ENCODE assay signal across 22 mouse cellular contexts in genomic region chr14:22048068-22048899, GRCm38 (mm10). TPM values are rescaled to one million over a fixed set of nuclear protein-coding genes. Genes with fewer than 3 reads are reported as not detected.
DNase-seq lines count a peak whose midpoint lies in the region; ATAC-seq lines count a peak whose summit lies in the region.
"Had no signal": no experiment of that assay in that cellular context is flagged by ENCODE, and none has a peak within 500 bp of the region (broad histone marks: within the 10 kb centered on the region; RNA-seq: fewer than 3 reads in every experiment).

No protein-coding gene starts in this region.

- ATAC-seq in liver, embryonic 12.5 days, result peak; percentile 79
- ATAC-seq: forebrain, embryonic 13.5 days; inflammation-experienced regulatory T-cells, adult 6 months; lung, postnatal 0 days had no signal

- H3K27ac ChIP-seq in heart, embryonic 10.5 days, result peak overlapping the region; percentile 59
- peak overlapping the region; percentile 27 for H3K27ac ChIP-seq in liver, embryonic 12.5 days
- H3K27ac ChIP-seq: forebrain, embryonic 13.5 days; heart, adult 2 months; kidney, postnatal 0 days; midbrain, embryonic 12.5 days had no signal

- peaks cover 26% of the 10 kb centered on the region for H3K27me3 ChIP-seq in heart, embryonic 10.5 days (ENCODE audit: insufficient read depth, poor library complexity, severe bottlenecking)
- H3K27me3 ChIP-seq in liver, embryonic 12.5 days (replicated peaks), result no peaks in the 10 kb centered on the region
- H3K27me3 ChIP-seq: CH12.LX had no signal

- peaks cover 21% of the 10 kb centered on the region for H3K4me1 ChIP-seq in heart, embryonic 10.5 days
- H3K4me1 ChIP-seq in liver, embryonic 12.5 days, result peaks cover 35% of the 10 kb centered on the region
- H3K4me1 ChIP-seq: forebrain, embryonic 13.5 days; midbrain, embryonic 12.5 days had no signal

- H3K9me3 ChIP-seq in heart, embryonic 10.5 days, result no peaks in the 10 kb centered on the region
- no peaks in the 10 kb centered on the region for H3K9me3 ChIP-seq in liver, embryonic 12.5 days (replicated peaks)
- H3K9me3 ChIP-seq: forebrain, embryonic 13.5 days; midbrain, embryonic 12.5 days had no signal

- intact Hi-C loops in heart, postnatal 14 days (cut with DNase I), result no loop called here

- H3K9ac ChIP-seq in liver, embryonic 12.5 days, result no peak overlapping the region
- H3K9ac ChIP-seq: forebrain, embryonic 13.5 days; midbrain, embryonic 12.5 days had no signal

- WGBS in heart, embryonic 10.5 days, result 55% methylated on average over 18 of the region's 18 CpGs
- WGBS in liver, embryonic 12.5 days (ENCODE audit: insufficient replicate concordance), result 57% methylated on average over 18 of the region's 18 CpGs

- H3K4me2 ChIP-seq in liver, embryonic 12.5 days, result peak overlapping the region; percentile 53
- H3K4me2 ChIP-seq: forebrain, embryonic 13.5 days; midbrain, embryonic 12.5 days had no signal

- no peak overlapping the region for H3K4me3 ChIP-seq in heart, embryonic 10.5 days
- H3K4me3 ChIP-seq in liver, embryonic 12.5 days, result no peak overlapping the region
- H3K4me3 ChIP-seq: forebrain, embryonic 13.5 days; heart, adult 2 months; midbrain, embryonic 12.5 days had no signal

- DNase-seq in heart, embryonic 10.5 days (ENCODE audit: low spot score), result peak; percentile 83
- no peak for DNase-seq in heart, postnatal 14 days
- DNase-seq in MN1 (ENCODE audit: low spot score), result peak; percentile 23
- peak; percentile 79 for DNase-seq in hindlimb bud, embryonic 11.5 days (ENCODE audit: extremely low spot score, low read depth, low spot score)
- DNase-seq in urinary bladder, adult 18-20 months (ENCODE audit: low spot score in 2 of 2), result no peak
- DNase-seq in B cell, adult 2 months, result no peak
- DNase-seq in urinary bladder, adult 2 months (ENCODE audit: low spot score), result no peak
- DNase-seq: adrenal gland, postnatal 25 days; cerebellum, adult 11 months; cerebellum, postnatal 14 days; gastrocnemius, postnatal 25 days; heart, adult 2 months; right cerebral cortex, adult 18-20 months; spleen, adult 18-20 months; thymus, adult 2 months had no signal

- H3K36me3 ChIP-seq in heart, embryonic 10.5 days, result no peaks in the 10 kb centered on the region
- no peaks in the 10 kb centered on the region for H3K36me3 ChIP-seq in liver, embryonic 12.5 days
- H3K36me3 ChIP-seq: midbrain, embryonic 12.5 days had no signal

RNA-seq across cellular contexts. Expression of gene Lrmda, which starts 28.8 kb away (rescaled TPM):
- polyA plus RNA-seq in heart, embryonic 10.5 days (2016; fragmentation: Nextera tagmentation; extraction: Ambion mirVana), result 0.60 and 1.1 TPM in 2 replicates
- 1 to 10 TPM in 1 of 2 experiments, under 1 TPM in 1; 0.76 to 1.0 TPM for total RNA-seq in heart, postnatal 14 days (2021)
- 0.23 and 0.49 TPM in 2 replicates for polyA plus RNA-seq in liver, embryonic 12.5 days (2016; fragmentation: Nextera tagmentation; extraction: Ambion mirVana)
- polyA plus RNA-seq in urinary bladder, adult 2 months (2012; rRNA removed), result 0.74 and 1.3 TPM in 2 replicates
- polyA plus RNA-seq: forebrain, embryonic 13.5 days; inflammation-experienced regulatory T-cells, adult 6 months; midbrain, embryonic 12.5 days had no signal

RNA-seq across cellular contexts. Expression of gene Zfp503, which starts 58.9 kb away (rescaled TPM):
- polyA plus RNA-seq in heart, embryonic 10.5 days (2016; fragmentation: Nextera tagmentation; extraction: Ambion mirVana), result 3.2 and 13.4 TPM in 2 replicates
- 1 to 10 TPM; 1.8 to 2.6 TPM for total RNA-seq in heart, postnatal 14 days (2021)
- 2.8 and 4.0 TPM in 2 replicates for polyA plus RNA-seq in liver, embryonic 12.5 days (2016; fragmentation: Nextera tagmentation; extraction: Ambion mirVana)
- 14.3 and 26.0 TPM in 2 replicates for polyA plus RNA-seq in urinary bladder, adult 2 months (2012; rRNA removed)
- total RNA-seq: CH12.LX had no signal
- polyA plus RNA-seq: inflammation-experienced regulatory T-cells, adult 6 months had no signal

Comparison
In these comparisons a context has a peak if more than half of its experiments do, and no peak if none do; other contexts are left out.
1. DNase-seq: peak in heart, embryonic 10.5 days (single experiment), MN1 (single experiment) and hindlimb bud, embryonic 11.5 days (single experiment); none in heart, postnatal 14 days (0 of 2), urinary bladder, adult 18-20 months (0 of 2), B cell, adult 2 months (0 of 2) and urinary bladder, adult 2 months (single experiment).